Mouse (Mus musculus) midbrain, embryonic 12.5 days (tissue): ENCODE data around the gene Ebp. TPM values are rescaled to one million over a fixed set of nuclear protein-coding genes. Genes with fewer than 3 reads are reported as not detected.

Experiments
- ATAC-seq: fragments of 200-750 bp; cut with Nextera tagmentation; 2 replicates; pipeline ENCODE4 v1.8.0; 2017; ENCODE audit warnings: low read depth, moderate TSS enrichment, moderate library complexity; ENCODE audit not compliant: low FRiP score
- H3K27ac ChIP-seq: fragments of 300-500 bp; sonication (generic); replicated peaks from 2 replicates; pipeline ENCODE4 v1.5.1; 2016; ENCODE audit warnings: mild to moderate bottlenecking
- H3K27me3 ChIP-seq: fragments of 300-500 bp; sonication (generic); 2 replicates; pipeline ENCODE4 v1.6.1; 2016; ENCODE audit warnings: mild to moderate bottlenecking
- H3K36me3 ChIP-seq: fragments of 300-500 bp; sonication (generic); 2 replicates; pipeline ENCODE4 v1.6.1; 2016
- H3K4me1 ChIP-seq: fragments of 300-500 bp; sonication (generic); 2 replicates; pipeline ENCODE4 v1.6.1; 2016
- H3K4me2 ChIP-seq: fragments of 300-500 bp; sonication (generic); replicated peaks from 2 replicates; pipeline ENCODE4 v1.6.1; 2016; ENCODE audit warnings: mild to moderate bottlenecking, moderate library complexity
- H3K4me3 ChIP-seq: fragments of 300-500 bp; sonication (generic); 2 replicates; pipeline ENCODE4 v1.5.1; 2016; ENCODE audit warnings: mild to moderate bottlenecking
- H3K9ac ChIP-seq: fragments of 300-500 bp; sonication (generic); replicated peaks from 2 replicates; pipeline ENCODE4 v1.6.1; 2016; ENCODE audit warnings: mild to moderate bottlenecking, moderate library complexity
- H3K9me3 ChIP-seq: fragments of 300-500 bp; sonication (generic); 2 replicates; pipeline ENCODE4 v1.6.1; 2016; ENCODE audit warnings: mild to moderate bottlenecking
- WGBS: fragments of 180-500 bp; shearing (Covaris S2); methylation state at CpG from one replicate; pipeline ENCODE4 v1.1.7; 2016; 5-methylcytosine and 5-hydroxymethylcytosine counted together
- polyA plus RNA-seq: library from polyadenylated mRNA; unstranded; fragments of >200 nt; fragmentation: Nextera tagmentation; extraction: Ambion mirVana; gene quantifications from 2 replicates; pipeline ENCODE4 v1.2.1, GENCODE M21; 2016

Ebp gene
- 26.3 and 32.6 TPM in 2 replicates for polyA plus RNA-seq

DNA sequence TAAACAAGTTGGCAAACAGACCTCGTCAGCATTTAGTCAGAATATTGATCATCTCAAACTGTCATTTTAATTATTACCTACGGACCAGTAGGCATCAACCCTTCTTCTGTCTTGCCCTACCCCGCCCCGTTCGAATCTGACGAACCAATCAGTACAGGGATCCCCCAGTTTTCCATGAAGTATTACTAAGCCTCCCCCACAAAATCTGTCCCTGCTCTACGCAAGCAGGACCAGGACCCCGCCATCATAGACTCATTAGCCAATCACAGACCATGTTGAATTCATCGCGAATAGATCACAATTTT lies at the start of gene Ebp:
Gene Ebp, minus strand, starts transcription at position 94 of the 305 bp plus-strand sequence.
- 30% methylated on average over 10 of the region's 10 CpGs for whole genome bisulfite sequencing
- Histone ChIP-seq H3K4me1 (0 out of 2 replicates have a peak, but pooled peaks cover 4% of the 10 kb centered on the region), H3K36me3 (no peaks in the 10 kb centered on the region), H3K27me3 (no peaks in the 10 kb centered on the region), H3K9me3 (no peaks in the 10 kb centered on the region), H3K9ac (peak within 1 kb of the TSS; percentile 58), H3K27ac (peak within 1 kb of the TSS; percentile 74), H3K4me2 (peak within 1 kb of the TSS; percentile 57), H3K4me3 (peak within 1 kb of the TSS; percentile 51)
- peak; percentile 14; the same call in 1 of the 2 replicates for ATAC-seq

DNA sequence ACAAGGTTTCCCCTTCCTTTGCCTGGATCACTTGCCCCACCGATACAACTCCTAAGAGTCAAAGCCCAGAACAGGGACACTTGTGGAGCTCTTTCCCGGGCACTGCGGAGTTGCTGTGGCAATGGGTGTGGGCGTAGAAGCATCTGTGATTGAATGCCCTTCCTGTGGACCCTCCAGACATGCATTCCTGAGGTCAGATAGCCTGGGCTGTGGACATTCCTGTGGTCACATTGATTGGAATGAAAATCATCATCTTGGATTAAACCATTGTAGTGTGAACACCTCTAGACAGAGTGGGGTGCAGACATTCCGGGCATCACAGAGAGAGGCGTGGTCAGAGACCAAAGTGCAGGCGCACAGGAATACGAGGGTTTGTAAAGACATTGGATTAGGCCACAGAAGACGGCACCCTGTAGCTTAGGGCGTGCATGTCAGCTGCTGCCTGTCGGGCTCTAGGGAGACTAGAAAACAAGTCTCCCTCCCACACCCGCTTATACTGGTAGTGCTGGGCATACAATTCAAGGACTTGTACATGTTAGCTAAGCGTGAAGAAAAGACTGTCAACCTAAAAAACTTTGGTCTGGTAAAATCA lies 45.6 kb upstream of the Ebp start:
- Histone ChIP-seq H3K36me3 (peaks cover 6% of the 10 kb centered on the region; the same call in 1 of the 2 replicates), H3K9me3 (no peaks in the 10 kb centered on the region), H3K27me3 (no peaks in the 10 kb centered on the region), H3K4me2 (no peak overlapping the region), H3K4me3 (no peak overlapping the region), H3K4me1 (no peaks in the 10 kb centered on the region), H3K9ac (no peak overlapping the region), H3K27ac (no peak overlapping the region)
- no peak for ATAC-seq
- WGBS: 73% methylated on average over 13 of the region's 13 CpGs

DNA sequence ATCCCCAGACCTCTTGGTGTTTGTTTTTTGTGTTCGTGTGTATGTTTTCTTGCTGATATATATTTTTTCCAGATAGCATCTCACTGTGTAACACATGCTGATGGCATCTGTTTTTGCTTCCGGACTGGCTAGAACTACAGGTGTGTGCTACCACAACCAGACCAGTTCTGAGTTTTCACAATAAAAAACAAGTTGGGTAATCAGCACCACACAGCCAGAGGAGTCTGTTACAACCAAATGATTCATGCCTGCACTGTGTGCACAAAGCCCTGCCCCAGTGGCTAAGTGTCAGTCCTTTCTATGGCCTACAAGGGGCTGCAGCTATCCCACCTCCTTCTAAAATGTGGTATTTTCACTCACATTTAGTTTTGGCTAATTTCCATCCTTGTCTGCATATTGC lies 43.4 kb upstream of the Ebp start:
- 81% methylated on average over 2 of the region's 2 CpGs for WGBS
- no peak for ATAC-seq
- Histone ChIP-seq H3K9ac (no peak overlapping the region), H3K9me3 (no peaks in the 10 kb centered on the region), H3K4me2 (no peak overlapping the region), H3K36me3 (peaks cover 6% of the 10 kb centered on the region; the same call in 1 of the 2 replicates), H3K4me1 (no peaks in the 10 kb centered on the region), H3K27ac (no peak overlapping the region), H3K27me3 (no peaks in the 10 kb centered on the region), H3K4me3 (no peak overlapping the region)

DNA sequence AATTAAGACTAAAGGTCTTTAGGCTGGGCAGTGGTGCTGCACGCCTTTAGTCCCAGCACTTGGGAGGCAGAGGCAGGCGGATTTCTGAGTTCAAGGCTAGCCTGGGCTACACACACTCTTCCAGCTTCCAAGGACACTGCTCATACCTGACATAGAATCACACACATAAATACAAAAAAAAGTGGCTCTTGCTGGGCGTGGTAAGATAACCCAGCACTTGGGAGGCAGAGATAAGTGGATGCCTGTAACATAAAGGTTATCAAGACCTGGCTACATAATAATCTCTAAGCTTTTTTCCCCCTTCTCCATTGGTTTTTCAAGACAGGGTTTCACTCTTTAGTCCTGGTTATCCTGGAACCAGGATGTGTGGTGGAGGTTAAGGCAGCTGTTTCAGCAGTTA lies 40.3 kb upstream of the Ebp start:
- H3K4me2 ChIP-seq: no peak overlapping the region
- H3K27ac ChIP-seq: no peak overlapping the region
- H3K9me3 ChIP-seq: no peaks in the 10 kb centered on the region
- H3K4me3 ChIP-seq: no peak overlapping the region
- no peaks in the 10 kb centered on the region for H3K36me3 ChIP-seq
- no peak for ATAC-seq
- WGBS: 74% methylated on average over 3 of the region's 3 CpGs
- H3K9ac ChIP-seq: no peak overlapping the region
- no peaks in the 10 kb centered on the region for H3K27me3 ChIP-seq
- H3K4me1 ChIP-seq: no peaks in the 10 kb centered on the region

DNA sequence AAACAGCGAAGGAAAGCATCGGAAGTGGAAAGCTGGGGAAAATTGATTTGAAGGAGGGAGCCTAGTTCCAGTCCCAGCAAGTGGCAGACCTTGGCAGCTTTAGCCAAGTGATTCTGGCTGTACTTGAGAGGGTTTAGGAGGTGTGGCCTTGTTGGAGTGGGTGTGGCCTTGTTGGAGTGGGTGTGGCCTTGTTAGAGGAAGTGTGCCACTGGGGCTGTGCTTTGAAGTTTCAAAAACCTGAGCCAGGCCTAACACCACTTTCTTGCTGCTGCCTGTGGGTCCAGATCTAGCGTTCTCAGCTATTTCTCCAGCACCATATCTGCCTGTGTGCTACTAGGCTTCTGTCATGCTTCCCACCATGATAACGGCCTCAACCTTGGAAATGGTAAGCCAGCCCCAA lies 37.0 kb upstream of the Ebp start:
- no peak overlapping the region for H3K4me2 ChIP-seq
- no peak overlapping the region for H3K4me3 ChIP-seq
- H3K4me1 ChIP-seq: no peaks in the 10 kb centered on the region
- no peaks in the 10 kb centered on the region for H3K9me3 ChIP-seq
- H3K27me3 ChIP-seq: no peaks in the 10 kb centered on the region
- no peaks in the 10 kb centered on the region for H3K36me3 ChIP-seq
- WGBS: 75% methylated on average over 4 of the region's 4 CpGs
- ATAC-seq: no peak
- H3K27ac ChIP-seq: no peak overlapping the region
- no peak overlapping the region for H3K9ac ChIP-seq

DNA sequence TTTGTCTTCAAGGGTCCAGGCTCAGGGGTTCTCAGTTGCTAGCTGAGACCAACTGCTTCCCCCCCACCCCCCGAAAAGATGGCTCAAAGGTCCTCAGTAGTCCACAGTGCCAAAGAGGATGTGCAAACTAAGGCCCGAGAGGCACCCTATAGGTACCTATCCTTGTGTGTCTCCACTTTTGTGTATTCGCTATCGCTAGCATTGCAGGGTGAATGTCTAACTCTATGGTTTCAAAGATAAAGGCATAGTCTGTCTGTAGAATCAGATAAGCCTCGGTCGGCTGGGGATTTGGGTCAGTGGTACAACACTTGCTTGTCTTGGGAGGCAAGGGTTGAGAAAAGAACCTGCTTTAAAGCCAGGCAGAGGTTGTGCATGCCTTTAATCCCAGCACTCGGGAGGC lies 30.2 kb upstream of the Ebp start:
- H3K4me2 ChIP-seq: no peak overlapping the region
- H3K9ac ChIP-seq: no peak overlapping the region
- no peaks in the 10 kb centered on the region for H3K27me3 ChIP-seq
- H3K4me1 ChIP-seq: no peaks in the 10 kb centered on the region
- no peaks in the 10 kb centered on the region for H3K36me3 ChIP-seq
- H3K4me3 ChIP-seq: no peak overlapping the region
- no peak overlapping the region for H3K27ac ChIP-seq
- 84% methylated on average over 7 of the region's 7 CpGs for WGBS
- H3K9me3 ChIP-seq: no peaks in the 10 kb centered on the region
- ATAC-seq: no peak

DNA sequence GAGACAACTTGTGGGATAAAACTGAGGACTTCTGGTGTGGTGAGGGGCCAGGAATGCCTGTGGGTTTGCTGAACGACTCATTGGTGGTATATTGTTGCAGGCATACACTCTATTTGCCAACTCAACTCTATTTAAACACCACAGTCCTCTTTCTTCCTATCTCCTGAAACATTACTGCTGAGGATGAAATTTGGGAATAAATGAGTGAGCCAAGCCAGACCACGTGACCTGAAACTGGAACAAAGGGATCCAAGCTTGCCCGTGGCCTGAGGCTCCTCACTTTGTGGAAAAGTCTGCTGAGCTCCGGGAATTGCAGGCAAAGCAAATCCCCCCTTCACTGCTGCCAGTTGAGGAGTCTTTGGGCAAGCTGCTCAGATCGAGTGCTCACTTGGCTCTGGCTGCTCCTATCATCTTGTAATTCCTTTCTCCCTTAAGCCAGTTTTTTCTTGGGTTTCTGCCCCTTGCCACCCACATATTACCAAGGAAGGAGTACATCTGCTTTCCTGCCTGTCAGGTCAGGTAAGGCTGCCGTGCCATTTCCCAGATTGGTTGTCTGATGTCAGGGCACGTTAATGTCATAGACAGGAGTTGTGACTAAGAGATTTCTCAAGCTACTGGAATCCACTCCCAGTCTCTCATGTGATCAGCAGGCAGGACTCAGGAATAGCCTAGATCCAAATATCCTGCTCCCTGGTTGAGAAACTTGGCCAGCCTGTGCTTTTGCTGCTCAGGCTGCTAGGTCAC lies 29.5 kb upstream of the Ebp start:
- 55% methylated on average over 7 of the region's 7 CpGs for WGBS
- ATAC-seq: no peak

DNA sequence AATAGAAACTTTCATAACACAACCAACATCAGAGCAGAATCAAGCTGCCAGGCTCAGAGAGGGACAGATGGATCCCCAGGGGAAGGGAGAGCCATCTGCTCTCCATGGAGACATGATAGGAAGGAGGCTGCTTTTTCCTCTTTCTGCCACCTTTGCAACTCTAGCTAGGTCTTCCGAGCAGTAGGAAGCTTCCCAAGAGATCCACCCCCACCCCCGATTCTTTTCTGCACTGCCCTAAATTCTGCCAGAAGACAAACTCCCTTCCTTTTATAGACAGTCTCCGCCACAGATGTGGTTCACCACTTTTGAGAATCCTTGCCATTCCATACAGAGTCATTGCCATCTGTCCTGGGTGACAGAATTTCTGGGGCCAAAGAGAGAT lies 29.0 kb upstream of the Ebp start:
- Histone ChIP-seq H3K9me3 (no peaks in the 10 kb centered on the region), H3K27ac (no peak overlapping the region), H3K9ac (no peak overlapping the region), H3K4me1 (no peaks in the 10 kb centered on the region), H3K4me2 (no peak overlapping the region), H3K36me3 (no peaks in the 10 kb centered on the region), H3K27me3 (no peaks in the 10 kb centered on the region), H3K4me3 (no peak overlapping the region)
- 75% methylated on average over 3 of the region's 3 CpGs for WGBS
- ATAC-seq: no peak

More for the DNA sequence above, 29.5 kb upstream of the Ebp start:
- Histone ChIP-seq H3K4me1 (no peaks in the 10 kb centered on the region), H3K36me3 (no peaks in the 10 kb centered on the region), H3K27ac (no peak overlapping the region), H3K4me3 (no peak overlapping the region), H3K27me3 (no peaks in the 10 kb centered on the region), H3K9me3 (no peaks in the 10 kb centered on the region), H3K4me2 (no peak overlapping the region), H3K9ac (no peak overlapping the region)

DNA sequence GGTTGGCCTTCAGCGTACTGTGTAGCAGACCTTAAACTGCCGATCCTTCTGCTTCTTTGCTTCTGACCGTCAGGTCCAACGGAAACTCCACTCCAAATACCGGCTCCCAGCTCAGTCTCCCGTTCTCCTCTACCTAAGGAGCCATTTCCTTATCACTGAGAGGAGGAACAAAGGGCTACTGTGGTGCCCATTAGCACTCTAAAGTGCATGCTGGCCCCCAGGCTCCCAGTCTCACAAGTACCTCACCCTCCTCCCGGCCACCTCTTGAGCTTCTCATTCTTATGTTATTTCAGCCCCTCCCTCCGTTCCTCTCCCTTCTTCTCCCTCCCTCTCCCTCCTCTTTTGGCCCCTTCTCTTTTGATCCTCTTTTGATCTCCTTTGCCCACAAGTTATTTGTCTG lies 26.3 kb upstream of the Ebp start:
- 46% methylated on average over 8 of the region's 8 CpGs for WGBS
- Histone ChIP-seq H3K4me2 (no peak overlapping the region), H3K4me3 (no peak overlapping the region), H3K27me3 (no peaks in the 10 kb centered on the region), H3K4me1 (no peaks in the 10 kb centered on the region), H3K27ac (no peak overlapping the region), H3K9ac (no peak overlapping the region), H3K9me3 (no peaks in the 10 kb centered on the region), H3K36me3 (no peaks in the 10 kb centered on the region)
- ATAC-seq: no peak

DNA sequence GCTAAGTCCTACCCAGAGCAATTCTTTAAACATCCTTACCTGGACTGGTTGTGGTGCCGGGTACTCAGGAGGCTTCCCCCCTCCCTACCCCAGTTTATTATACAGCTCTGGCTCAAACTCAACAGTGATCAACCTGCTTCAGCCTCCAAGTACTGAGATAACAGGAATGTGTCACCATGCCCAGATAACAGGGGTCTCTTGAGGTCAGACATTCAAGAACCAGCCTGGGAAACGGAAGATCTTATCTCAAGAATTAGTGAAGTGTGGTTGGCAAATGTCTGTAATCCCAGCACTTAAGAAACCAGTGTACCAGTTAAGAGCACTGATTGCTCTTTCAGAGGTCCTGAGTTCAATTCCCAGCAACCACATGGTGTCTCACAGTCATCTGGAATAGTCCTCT lies 24.8 kb upstream of the Ebp start:
- Histone ChIP-seq H3K4me1 (no peaks in the 10 kb centered on the region), H3K9me3 (no peaks in the 10 kb centered on the region), H3K36me3 (no peaks in the 10 kb centered on the region), H3K4me2 (no peak overlapping the region), H3K27ac (no peak overlapping the region), H3K4me3 (no peak overlapping the region), H3K9ac (no peak overlapping the region), H3K27me3 (no peaks in the 10 kb centered on the region)
- no peak for ATAC-seq
- 60% methylated on average over 2 of the region's 2 CpGs for WGBS

DNA sequence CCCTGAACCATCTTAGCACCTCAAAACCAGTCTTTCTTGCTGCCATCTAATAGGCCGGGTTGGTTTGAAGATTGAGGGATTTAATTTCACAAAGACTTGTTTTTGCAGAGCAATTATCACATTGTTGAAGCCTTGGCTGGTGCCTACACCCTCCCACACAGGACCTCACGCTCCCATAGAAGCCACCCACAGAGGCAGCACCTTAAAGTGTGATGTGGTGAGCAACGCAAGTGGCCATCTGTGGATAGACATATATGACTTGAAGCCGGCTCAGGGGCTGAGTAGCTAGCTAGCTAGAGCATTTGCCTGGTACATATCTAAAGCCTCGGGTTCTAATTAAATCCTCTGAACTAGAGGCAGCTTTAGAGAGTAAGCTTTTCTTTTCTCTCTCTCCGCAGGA lies 24.1 kb upstream of the Ebp start:
- no peak for ATAC-seq
- no peak overlapping the region for H3K4me3 ChIP-seq
- no peak overlapping the region for H3K4me2 ChIP-seq
- no peaks in the 10 kb centered on the region for H3K4me1 ChIP-seq
- no peak overlapping the region for H3K27ac ChIP-seq
- H3K9me3 ChIP-seq: no peaks in the 10 kb centered on the region
- H3K9ac ChIP-seq: no peak overlapping the region
- no peaks in the 10 kb centered on the region for H3K27me3 ChIP-seq
- WGBS: 28% methylated on average over 6 of the region's 6 CpGs
- no peaks in the 10 kb centered on the region for H3K36me3 ChIP-seq

DNA sequence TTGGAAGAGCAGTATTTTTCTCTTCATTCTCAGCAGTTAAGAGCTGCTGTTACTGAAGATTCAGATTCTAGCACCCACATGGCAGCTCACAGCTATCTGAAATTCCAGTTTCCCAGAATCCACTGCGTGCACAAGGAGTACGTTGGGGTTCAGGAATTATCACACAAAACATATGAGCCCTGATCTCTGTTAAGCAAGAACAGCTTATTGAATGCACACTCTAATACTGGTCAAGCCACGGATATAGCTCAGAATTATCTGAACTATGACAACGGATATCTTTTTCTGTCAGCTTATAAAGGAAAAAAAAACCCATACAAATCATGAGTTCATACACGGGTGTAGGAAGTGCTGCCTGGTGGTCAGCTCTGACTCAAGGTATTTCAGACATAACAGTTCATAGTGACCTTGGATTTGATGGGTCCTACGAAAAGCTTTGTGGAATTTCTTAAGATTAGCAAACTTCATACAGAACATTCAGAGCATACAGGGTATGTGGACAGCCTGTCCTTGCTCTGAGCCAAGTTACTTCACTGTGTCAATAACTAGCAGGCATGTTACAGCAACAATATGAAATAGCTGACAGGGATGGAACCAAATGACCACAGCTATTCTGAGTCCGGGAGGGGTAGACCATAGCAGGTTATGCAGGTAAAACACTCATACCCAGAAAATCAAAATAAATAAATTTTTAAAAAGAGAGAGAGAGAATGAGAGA lies 18.3 kb upstream of the Ebp start:
- no peaks in the 10 kb centered on the region for H3K27me3 ChIP-seq
- no peaks in the 10 kb centered on the region for H3K36me3 ChIP-seq
- no peaks in the 10 kb centered on the region for H3K9me3 ChIP-seq
- H3K4me2 ChIP-seq: no peak overlapping the region
- H3K4me1 ChIP-seq: no peaks in the 10 kb centered on the region
- 76% methylated on average over 7 of the region's 7 CpGs for WGBS
- H3K27ac ChIP-seq: no peak overlapping the region
- no peak for ATAC-seq
- H3K4me3 ChIP-seq: no peak overlapping the region
- no peak overlapping the region for H3K9ac ChIP-seq
